Mouse (Mus musculus) lung, adult 2 months (tissue): Measurements from ENCODE around the gene Tor1b. TPM values are rescaled to one million over a fixed set of nuclear protein-coding genes. Genes with fewer than 3 reads are reported as not detected.

Source experiments
- DNase-seq: peaks from one replicate; pipeline ENCODE4 v3.0.0; 2022
- H3K4me1 ChIP-seq: fragments of 200-500 bp; 2 replicates; pipeline ENCODE4 v1.6.1; 2011; ENCODE audit warnings: low read length; ENCODE audit not compliant: control insufficient read depth, insufficient read depth
- H3K4me3 ChIP-seq: fragments of 200-500 bp; replicated peaks from 2 replicates; pipeline ENCODE3; 2011; ENCODE audit warnings: low read depth, mild to moderate bottlenecking, control low read depth, low read length; ENCODE audit errors: extremely low read depth
- CTCF ChIP-seq: fragments of 200-500 bp; IDR thresholded peaks from 2 replicates; pipeline ENCODE4 v1.5.1; 2011; ENCODE audit warnings: mild to moderate bottlenecking, low read length, control low read depth; ENCODE audit not compliant: insufficient read depth
- POLR2A ChIP-seq: fragments of 200-500 bp; IDR thresholded peaks from 2 replicates; pipeline ENCODE4 v1.6.1; 2011; ENCODE audit warnings: low read depth, mild to moderate bottlenecking, control low read depth, low read length, borderline replicate concordance; ENCODE audit errors: extremely low read depth
- WGBS: fragments of 180-500 bp; shearing (Covaris S2); methylation state at CpG from one replicate; pipeline ENCODE4 v1.1.7; 2018; 5-methylcytosine and 5-hydroxymethylcytosine counted together
- polyA plus RNA-seq: library from polyadenylated mRNA; depleted of rRNA; stranded (reverse); fragments of >200 nt; gene quantifications from 2 replicates; pipeline ENCODE4 v1.2.3, GENCODE M21; 2012

Tor1b gene
- polyA plus RNA-seq, 1 experiment = 30.2 TPM

DNA sequence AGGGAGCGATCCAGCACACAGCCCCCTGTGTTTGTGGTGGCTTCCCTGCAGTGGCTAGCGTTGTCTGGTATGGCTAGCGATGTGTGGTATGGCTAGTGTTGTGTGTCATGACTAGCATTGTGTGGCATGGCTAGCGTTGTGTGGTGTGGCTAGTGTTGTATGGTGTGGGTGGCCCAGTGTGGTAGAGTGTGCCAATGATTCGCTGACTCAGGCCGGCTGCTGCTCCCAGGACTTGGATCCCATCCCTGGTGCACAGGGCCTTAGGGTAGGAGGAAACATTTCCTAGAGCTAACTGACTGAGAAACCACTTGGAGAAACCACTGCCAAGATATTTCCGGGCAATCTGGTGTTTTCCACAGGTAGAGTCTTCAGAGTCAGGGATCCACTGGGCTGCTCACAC, 35.1 kb upstream of the Tor1b start:
- Histone ChIP-seq H3K4me3 (no peak overlapping the region), H3K4me1 (peaks cover 18% of the 10 kb centered on the region)
- 82% methylated on average over 7 of the region's 7 CpGs for WGBS
- TF ChIP-seq POLR2A (no peak), CTCF (no peak)
- DNase-seq = no peak

- no peak for TF ChIP-seq CTCF
- TF ChIP-seq POLR2A = no peak
- DNase-seq = no peak
- Histone ChIP-seq H3K4me1 (peaks cover 14% of the 10 kb centered on the region), H3K4me3 (no peak overlapping the region)
- WGBS = 55% methylated on average over 6 of the region's 6 CpGs
These were observed 34.6 kb upstream of the Tor1b start for GRCm38 (mm10) chr2:30918126-30918525.

DNA sequence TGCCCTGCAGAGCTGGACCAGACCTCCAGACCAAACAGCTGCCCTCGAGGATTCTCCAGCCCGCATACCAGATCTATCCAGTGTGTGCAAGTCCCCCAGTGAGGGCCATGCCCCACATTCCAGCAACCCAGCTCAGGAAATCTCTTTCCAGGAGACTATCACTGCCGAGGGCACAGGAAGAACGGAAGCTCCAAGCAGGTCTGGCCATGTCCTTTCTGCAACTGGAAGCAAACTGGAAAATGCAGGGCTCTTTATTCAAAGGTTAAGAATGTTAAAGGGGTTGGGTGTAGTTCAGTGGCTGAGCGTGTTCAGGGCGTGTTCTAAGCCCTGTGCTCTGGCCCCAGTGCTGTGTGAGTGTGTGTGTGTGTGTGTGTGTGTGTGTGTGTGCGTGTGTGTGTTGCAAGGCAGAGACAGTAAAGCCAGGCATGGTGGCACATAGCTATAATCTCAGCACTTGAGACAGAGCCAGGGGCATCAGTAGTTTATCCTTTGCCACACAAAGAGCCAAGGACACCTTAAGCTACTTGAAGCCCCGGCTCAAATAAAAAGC, 33.9 kb upstream of the Tor1b start:
- no peak for DNase-seq
- Histone ChIP-seq H3K4me1 (peaks cover 10% of the 10 kb centered on the region), H3K4me3 (no peak overlapping the region)
- 37% methylated on average over 8 of the region's 8 CpGs for WGBS
- TF ChIP-seq POLR2A = no peak
- no peak for TF ChIP-seq CTCF

- DNase-seq = no peak
- 28% methylated on average over 7 of the region's 7 CpGs for WGBS
- Histone ChIP-seq H3K4me3 (no peak overlapping the region), H3K4me1 (peaks cover 10% of the 10 kb centered on the region)
- TF ChIP-seq CTCF (no peak), POLR2A (no peak)
These were observed 32.5 kb upstream of the Tor1b start for GRCm38 (mm10) chr2:30920216-30920615.

GRCm38 (mm10) chr2:30923099-30923498, 29.7 kb upstream of the Tor1b start:
- no peak for DNase-seq
- Histone ChIP-seq H3K4me1 (peaks cover 17% of the 10 kb centered on the region), H3K4me3 (no peak overlapping the region)
- TF ChIP-seq POLR2A (no peak), CTCF (no peak)
- 64% methylated on average over 3 of the region's 3 CpGs for WGBS

DNA sequence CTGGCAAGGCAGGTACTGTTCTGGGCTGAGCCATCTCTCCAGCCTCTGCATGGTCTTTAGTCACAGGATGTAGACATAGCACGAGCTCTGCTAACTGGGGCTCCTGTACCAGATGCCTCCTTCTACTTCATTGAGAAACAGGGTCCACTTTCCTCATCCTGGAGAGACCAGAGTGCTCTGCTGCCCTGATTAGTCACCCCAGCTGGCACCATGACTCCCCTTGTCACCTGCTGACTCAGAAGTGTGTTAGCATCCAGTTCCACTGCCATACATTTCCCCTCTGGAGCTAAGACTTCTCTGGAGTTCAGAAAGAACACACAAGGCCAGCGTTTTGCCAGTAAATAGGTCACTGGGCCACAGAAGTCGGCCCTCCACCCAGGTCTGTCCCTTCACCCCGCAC, 27.6 kb upstream of the Tor1b start:
- Histone ChIP-seq H3K4me3 (no peak overlapping the region), H3K4me1 (peaks cover 9% of the 10 kb centered on the region)
- no peak for TF ChIP-seq POLR2A
- no peak for TF ChIP-seq CTCF
- no peak for DNase-seq
- 81% methylated on average over 4 of the region's 4 CpGs for WGBS

DNA sequence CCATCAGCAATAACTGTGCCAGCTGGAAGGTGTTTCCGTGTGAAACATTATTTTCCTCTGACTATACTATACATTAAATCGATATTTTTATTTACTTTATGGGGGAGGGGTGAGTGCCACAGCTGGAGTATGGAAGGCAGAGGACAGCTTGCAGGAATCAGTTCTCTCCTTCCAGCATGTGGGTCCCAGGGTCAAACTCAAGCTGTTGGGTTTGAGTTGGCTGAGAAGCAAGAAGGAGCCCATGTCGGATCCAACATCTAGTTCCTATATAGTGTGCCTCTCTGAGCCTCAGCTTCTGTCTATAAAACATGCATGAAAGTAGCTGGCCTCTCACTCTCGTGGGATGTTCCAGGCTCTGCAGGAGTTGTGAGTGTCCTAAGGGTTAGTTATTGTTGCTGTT, 26.4 kb upstream of the Tor1b start:
- no peak for TF ChIP-seq POLR2A
- no peak for TF ChIP-seq CTCF
- Histone ChIP-seq H3K4me1 (peaks cover 9% of the 10 kb centered on the region), H3K4me3 (no peak overlapping the region)
- WGBS = 61% methylated on average over 4 of the region's 4 CpGs
- DNase-seq = no peak

DNA sequence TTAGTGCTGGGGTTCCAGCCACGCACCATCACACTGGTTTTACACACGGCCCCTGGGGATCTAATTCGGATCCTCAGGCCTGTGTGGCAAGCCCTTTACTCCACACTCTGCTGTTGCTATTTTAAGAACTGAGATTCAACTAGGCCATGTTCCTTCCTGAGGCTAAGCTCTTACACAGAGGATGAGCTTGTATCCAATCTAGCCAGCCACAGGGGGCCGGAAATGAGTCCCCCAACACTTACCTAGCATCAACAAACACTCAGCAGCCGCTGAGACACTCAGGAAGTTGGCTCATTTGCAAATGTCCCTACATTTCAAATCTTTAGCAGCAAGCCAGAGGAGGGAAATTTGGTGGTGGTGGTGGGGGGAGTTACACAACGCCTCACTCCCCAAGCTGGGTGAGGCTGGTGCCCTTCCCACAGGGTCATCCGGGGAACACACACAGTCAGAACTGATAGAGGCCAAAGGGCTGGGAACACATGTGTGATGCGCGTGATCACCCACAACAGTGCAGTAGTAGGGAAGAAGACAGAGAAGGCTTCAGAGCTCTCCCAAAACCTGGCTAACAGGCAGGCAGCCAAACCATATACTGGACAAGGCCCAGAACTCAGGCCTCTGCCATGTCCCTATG, 25.5 kb upstream of the Tor1b start:
- DNase-seq = no peak
- TF ChIP-seq POLR2A (no peak), CTCF (no peak)
- Histone ChIP-seq H3K4me1 (peaks cover 9% of the 10 kb centered on the region), H3K4me3 (no peak overlapping the region)
- WGBS = 29% methylated on average over 9 of the region's 9 CpGs

- Histone ChIP-seq H3K4me3 (no peak overlapping the region), H3K4me1 (peaks cover 9% of the 10 kb centered on the region)
- TF ChIP-seq POLR2A = no peak; the same call in 1 of the 2 replicates
- peak; percentile 95 for TF ChIP-seq CTCF
- DNase-seq = peak; percentile 79
- WGBS = 17% methylated on average over 14 of the region's 14 CpGs
These were observed 24.7 kb upstream of the Tor1b start for GRCm38 (mm10) chr2:30927844-30928628.

DNA sequence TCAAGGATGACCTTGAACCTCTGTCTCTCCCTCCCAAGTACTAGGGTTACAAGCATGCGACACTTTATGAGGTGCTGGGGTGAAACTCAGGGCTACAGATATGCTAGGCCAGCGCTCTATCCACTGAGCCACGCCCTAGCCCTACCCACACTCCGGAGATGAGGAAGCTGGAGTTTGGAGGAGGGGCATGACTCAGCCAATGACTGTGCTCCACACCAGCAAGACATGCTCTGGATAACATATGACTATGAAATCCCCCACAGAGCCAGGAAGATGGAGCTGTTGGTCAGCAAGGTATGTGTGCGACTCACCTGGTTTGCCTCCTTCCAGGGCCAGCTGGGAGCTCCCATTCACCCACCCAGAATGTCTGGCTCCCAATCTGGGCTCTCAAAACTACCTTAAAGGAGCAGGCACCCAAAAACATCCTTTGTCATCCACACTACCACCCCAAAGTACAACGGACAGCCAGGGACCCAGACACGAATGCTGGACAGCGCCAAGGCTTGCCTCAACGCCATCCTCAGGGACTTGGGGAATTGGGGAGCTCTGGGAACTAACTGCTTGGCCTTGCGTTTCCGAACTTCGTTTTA, 23.8 kb upstream of the Tor1b start:
- peak; percentile 36 for DNase-seq
- TF ChIP-seq POLR2A = peak; percentile 49; the same call in 1 of the 2 replicates
- TF ChIP-seq CTCF = no peak
- peak overlapping the region; percentile 19 for H3K4me3 ChIP-seq
- 24% methylated on average over 12 of the region's 12 CpGs for WGBS
- peaks cover 9% of the 10 kb centered on the region for H3K4me1 ChIP-seq
